Mouse (Mus musculus) lung, postnatal 0 days (tissue): Measurements from ENCODE around the gene Gpam. TPM values are rescaled to one million over a fixed set of nuclear protein-coding genes. Genes with fewer than 3 reads are reported as not detected.
"Not testable (repeated sequence)": the region's sequence is repeated elsewhere in the genome, so short reads cannot be mapped to it uniquely, and the experiment has no call there.

Experiments used
- ATAC-seq: fragments of 200-750 bp; cut with Nextera tagmentation; 2 replicates; pipeline ENCODE4 v1.8.0; 2017; ENCODE audit warnings: moderate library complexity
- DNase-seq: peaks from one replicate; pipeline ENCODE4 v3.0.0-alpha.2; 2016; ENCODE audit warnings: low spot score
- H3K27ac ChIP-seq: fragments of 300-500 bp; sonication (generic); 2 replicates; pipeline ENCODE4 v1.5.1; 2014; ENCODE audit warnings: antibody characterized with exemption, mild to moderate bottlenecking, low read length, mixed read lengths
- H3K27me3 ChIP-seq: fragments of 300-500 bp; sonication (generic); replicated peaks from 2 replicates; pipeline ENCODE4 v1.6.1; 2014; ENCODE audit warnings: low read length, mixed read lengths; ENCODE audit not compliant: insufficient read depth
- H3K36me3 ChIP-seq: fragments of 300-500 bp; sonication (generic); 2 replicates; pipeline ENCODE4 v1.6.1; 2014; ENCODE audit warnings: low read length, mixed read lengths; ENCODE audit not compliant: insufficient read depth
- H3K4me1 ChIP-seq: fragments of 300-500 bp; sonication (generic); 2 replicates; pipeline ENCODE4 v1.6.1; 2014; ENCODE audit warnings: antibody characterized with exemption, low read depth, low read length, mixed read lengths; ENCODE audit not compliant: insufficient read depth
- H3K4me2 ChIP-seq: fragments of 300-500 bp; sonication (generic); replicated peaks from 2 replicates; pipeline ENCODE4 v1.6.1; 2014; ENCODE audit warnings: low read depth, mild to moderate bottlenecking, low read length, moderate library complexity, mixed read lengths
- H3K4me3 ChIP-seq: fragments of 300-500 bp; sonication (generic); 2 replicates; pipeline ENCODE4 v1.5.1; 2014; ENCODE audit warnings: low read depth, low read length
- H3K9ac ChIP-seq: fragments of 300-500 bp; sonication (generic); replicated peaks from 2 replicates; pipeline ENCODE4 v1.6.1; 2014; ENCODE audit warnings: low read depth, mild to moderate bottlenecking
- H3K9me3 ChIP-seq: fragments of 300-500 bp; sonication (generic); 2 replicates; pipeline ENCODE4 v1.6.1; 2016; ENCODE audit warnings: low read length, mixed read lengths
- CTCF ChIP-seq: IDR thresholded peaks from 2 replicates; pipeline ENCODE4 v1.5.1; 2016; ENCODE audit warnings: antibody characterized with exemption, mild to moderate bottlenecking
- EP300 ChIP-seq: IDR thresholded peaks from 2 replicates; pipeline ENCODE4 v1.6.1; 2016; ENCODE audit warnings: antibody characterized with exemption, mild to moderate bottlenecking, control low read depth
- WGBS: fragments of 180-500 bp; shearing (Covaris S2); extraction: QIAGEN DNeasy Blood & Tissue Kit; methylation state at CpG from one replicate; pipeline ENCODE4 v1.1.7; 2014; 5-methylcytosine and 5-hydroxymethylcytosine counted together
- polyA plus RNA-seq: library from polyadenylated mRNA; unstranded; fragments of >200 nt; fragmentation: Nextera tagmentation; extraction: Ambion mirVana; gene quantifications from 2 replicates; pipeline ENCODE4 v1.2.1, GENCODE M21; 2015

Gene Gpam
- 41.4 and 51.8 TPM in 2 replicates for polyA plus RNA-seq

DNA sequence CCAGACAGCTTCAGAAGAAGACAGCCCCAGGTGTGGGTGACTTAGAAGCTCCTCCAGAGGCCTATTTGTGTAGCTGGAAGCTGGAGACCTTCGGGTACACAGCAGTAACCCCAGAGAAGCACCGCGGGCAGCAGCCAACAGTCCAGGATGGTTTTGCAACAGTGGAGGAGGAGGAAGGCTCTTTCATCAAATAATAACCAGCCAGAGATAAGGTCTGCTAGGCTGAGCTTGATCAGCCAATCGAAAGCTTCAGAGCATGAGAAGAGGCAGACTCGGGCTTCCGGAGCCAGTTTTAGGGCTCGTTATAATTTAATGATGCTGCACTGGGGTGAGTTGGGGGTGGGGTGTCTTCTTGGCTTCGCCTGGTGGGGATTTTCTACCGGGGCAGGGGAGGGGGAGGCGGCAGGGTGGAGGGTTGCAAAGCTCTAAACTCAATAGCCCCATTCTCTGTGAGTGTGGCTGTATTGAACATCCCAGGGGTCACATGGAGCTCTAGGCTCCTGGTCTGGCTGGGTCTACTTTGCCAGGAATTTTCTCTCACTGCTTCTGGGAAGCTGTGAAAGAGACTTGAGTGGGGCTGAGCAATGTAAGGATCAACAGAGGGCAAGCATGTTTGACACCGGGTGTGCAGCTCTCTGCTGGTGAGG, at the start of gene Gpam:
Gpam (minus strand) TSS at position 167 of the 647 bp plus-strand sequence.
- Histone ChIP-seq H3K4me2 (peak within 1 kb of the TSS; percentile 39), H3K27ac (no peak within 1 kb of the TSS), H3K27me3 (no peaks in the 10 kb centered on the region), H3K4me1 (peaks cover 10% of the 10 kb centered on the region; the same call in 1 of the 2 replicates), H3K9ac (no peak within 1 kb of the TSS), H3K4me3 (peak within 1 kb of the TSS; percentile 4; the same call in 1 of the 2 replicates), H3K9me3 (no peaks in the 10 kb centered on the region), H3K36me3 (no peaks in the 10 kb centered on the region)
- no peak for DNase-seq
- no peak for ATAC-seq
- TF ChIP-seq EP300: no peak
- no peak for TF ChIP-seq CTCF
- whole genome bisulfite sequencing: 46% methylated on average over 11 of the region's 11 CpGs

DNA sequence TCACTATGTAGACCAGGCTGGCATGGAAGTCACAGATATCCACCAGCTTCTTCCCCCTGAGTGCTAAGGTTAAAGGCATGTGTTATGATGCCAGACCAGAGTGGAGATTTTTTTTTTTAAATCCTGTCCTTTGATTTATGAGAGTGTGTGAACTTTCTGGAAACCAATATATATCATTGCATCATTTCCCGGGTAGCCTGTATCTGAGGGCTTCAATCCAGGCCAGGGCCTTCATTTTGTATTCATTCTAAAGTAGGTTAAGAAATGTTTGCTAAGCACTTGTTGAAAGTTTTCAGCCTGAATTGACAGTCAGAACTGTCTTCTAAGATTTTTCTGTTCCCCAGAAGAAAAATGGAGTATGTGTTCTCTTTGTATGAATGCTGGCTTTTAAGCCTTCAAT, 44.5 kb upstream of the Gpam start:
- TF ChIP-seq EP300: no peak
- TF ChIP-seq CTCF: no peak
- H3K36me3 ChIP-seq: no peaks in the 10 kb centered on the region
- no peak overlapping the region; the same call in 1 of the 2 replicates for H3K27ac ChIP-seq
- ATAC-seq: no peak
- H3K4me3 ChIP-seq: no peak overlapping the region
- H3K9me3 ChIP-seq: no peaks in the 10 kb centered on the region
- peaks cover 6% of the 10 kb centered on the region for H3K4me1 ChIP-seq
- WGBS: 30% methylated on average over 1 of the region's 1 CpGs
- DNase-seq: peak; percentile 54
- H3K9ac ChIP-seq: no peak overlapping the region
- no peak overlapping the region for H3K4me2 ChIP-seq
- no peaks in the 10 kb centered on the region for H3K27me3 ChIP-seq

DNA sequence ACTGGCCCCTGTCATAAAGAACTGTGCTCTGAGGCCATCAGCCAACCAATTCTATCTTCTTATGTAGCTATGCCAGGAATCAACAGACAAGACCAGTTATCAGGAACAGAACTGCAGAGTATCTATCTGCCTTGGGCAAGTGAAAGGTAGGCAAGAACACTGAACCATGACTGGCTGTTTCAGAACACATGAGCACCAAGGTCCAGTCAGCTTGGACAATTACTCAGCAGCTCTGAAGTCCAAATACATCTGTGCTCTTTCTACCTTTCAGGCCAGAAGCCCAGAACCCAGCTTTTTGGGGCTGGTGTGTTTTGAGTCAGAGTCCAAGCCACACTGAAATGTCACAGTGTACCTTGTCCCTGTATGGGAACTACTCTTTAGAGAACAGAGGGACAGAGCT, 43.4 kb upstream of the Gpam start:
- H3K36me3 ChIP-seq: no peaks in the 10 kb centered on the region
- no peaks in the 10 kb centered on the region for H3K9me3 ChIP-seq
- no peak overlapping the region for H3K27ac ChIP-seq
- ATAC-seq (no peak), DNase-seq (no peak)
- H3K27me3 ChIP-seq: no peaks in the 10 kb centered on the region
- no peak overlapping the region for H3K9ac ChIP-seq
- H3K4me2 ChIP-seq: no peak overlapping the region
- TF ChIP-seq EP300: no peak
- no peak for TF ChIP-seq CTCF
- H3K4me3 ChIP-seq: no peak overlapping the region
- H3K4me1 ChIP-seq: peaks cover 6% of the 10 kb centered on the region

DNA sequence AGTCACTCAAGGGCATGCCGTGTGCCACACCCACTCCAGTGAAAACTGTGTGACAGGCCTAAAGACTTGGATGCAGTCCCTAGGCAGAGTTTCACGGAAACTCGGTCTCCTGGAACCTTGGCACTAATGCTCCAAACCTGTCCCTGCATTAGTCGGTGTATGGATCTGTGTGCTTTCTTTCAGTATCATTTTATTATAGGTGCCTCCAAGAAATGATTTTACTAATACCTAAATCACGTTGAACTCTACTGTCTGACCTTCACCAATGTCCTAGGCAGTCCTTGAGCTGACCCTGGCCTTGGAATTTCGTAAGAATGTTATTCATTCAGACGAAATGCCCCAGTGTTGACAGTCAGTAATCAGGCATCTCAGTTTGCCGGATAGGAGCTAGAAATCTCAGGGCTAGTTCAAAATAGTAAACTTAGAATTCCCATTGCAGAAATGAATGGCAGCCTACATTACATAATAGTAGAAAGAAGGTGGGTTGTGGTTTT, 42.2 kb upstream of the Gpam start:
- not testable (repeated sequence) for H3K27ac ChIP-seq, ATAC-seq, DNase-seq, H3K9me3 ChIP-seq, H3K4me1 ChIP-seq, H3K36me3 ChIP-seq, H3K9ac ChIP-seq, H3K27me3 ChIP-seq, H3K4me2 ChIP-seq, H3K4me3 ChIP-seq
- WGBS: 80% methylated on average over 8 of the region's 8 CpGs

DNA sequence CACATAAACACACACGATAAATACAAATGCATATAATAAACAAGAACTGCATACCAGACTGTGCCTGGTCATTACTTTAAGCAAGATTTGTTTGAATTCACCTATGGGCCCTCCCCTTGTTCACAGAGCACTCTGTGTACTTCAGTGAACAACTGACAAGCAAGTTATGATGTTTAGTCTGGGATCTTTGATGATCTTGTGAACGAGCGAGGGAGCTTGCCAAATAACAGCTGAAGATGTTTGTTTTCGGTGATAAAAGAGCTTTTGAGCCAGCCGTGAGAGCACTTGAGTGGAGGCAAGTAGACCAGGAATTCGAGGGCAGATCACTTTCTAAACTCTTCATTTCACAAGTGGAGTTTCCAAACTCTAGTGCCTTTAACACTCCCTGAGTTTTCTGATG, 41.3 kb upstream of the Gpam start:
- H3K4me2 ChIP-seq: no peak overlapping the region
- ATAC-seq: peak; percentile 88

DNA sequence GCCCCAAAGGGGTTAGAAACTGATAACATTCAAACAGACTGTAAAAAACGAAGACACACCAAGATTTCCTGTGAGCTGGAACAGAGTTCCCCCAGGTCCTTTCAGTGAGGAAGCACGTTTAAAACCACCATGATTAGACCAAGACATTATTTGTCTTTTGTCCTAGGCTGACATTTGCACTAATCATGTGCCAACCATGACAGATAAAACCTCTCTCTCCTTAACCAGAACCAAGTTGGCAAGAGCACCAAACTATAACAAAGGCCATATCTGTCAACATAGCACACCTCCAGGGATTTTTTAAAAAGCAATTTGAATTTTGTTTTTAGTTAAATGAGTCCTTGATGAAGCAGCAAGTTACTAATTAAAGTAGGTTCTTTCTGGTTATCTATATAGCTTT, 40.7 kb upstream of the Gpam start:
- Histone ChIP-seq H3K4me1 (peaks cover 6% of the 10 kb centered on the region), H3K4me3 (no peak overlapping the region), H3K9me3 (no peaks in the 10 kb centered on the region), H3K27ac (no peak overlapping the region), H3K9ac (no peak overlapping the region), H3K36me3 (no peaks in the 10 kb centered on the region), H3K4me2 (no peak overlapping the region), H3K27me3 (no peaks in the 10 kb centered on the region)
- no peak for TF ChIP-seq EP300
- ATAC-seq (no peak), DNase-seq (no peak)
- WGBS: 35% methylated on average over 2 of the region's 2 CpGs

More for the DNA sequence above, 41.3 kb upstream of the Gpam start:
- H3K36me3 ChIP-seq: no peaks in the 10 kb centered on the region
- TF ChIP-seq EP300 (peak; percentile 99), CTCF (no peak)
- 14% methylated on average over 6 of the region's 6 CpGs for WGBS
- peak; percentile 93 for DNase-seq
- H3K27me3 ChIP-seq: no peaks in the 10 kb centered on the region
- no peak overlapping the region for H3K4me3 ChIP-seq
- peaks cover 6% of the 10 kb centered on the region for H3K4me1 ChIP-seq
- H3K9ac ChIP-seq: no peak overlapping the region
- no peaks in the 10 kb centered on the region for H3K9me3 ChIP-seq
- no peak overlapping the region for H3K27ac ChIP-seq

DNA sequence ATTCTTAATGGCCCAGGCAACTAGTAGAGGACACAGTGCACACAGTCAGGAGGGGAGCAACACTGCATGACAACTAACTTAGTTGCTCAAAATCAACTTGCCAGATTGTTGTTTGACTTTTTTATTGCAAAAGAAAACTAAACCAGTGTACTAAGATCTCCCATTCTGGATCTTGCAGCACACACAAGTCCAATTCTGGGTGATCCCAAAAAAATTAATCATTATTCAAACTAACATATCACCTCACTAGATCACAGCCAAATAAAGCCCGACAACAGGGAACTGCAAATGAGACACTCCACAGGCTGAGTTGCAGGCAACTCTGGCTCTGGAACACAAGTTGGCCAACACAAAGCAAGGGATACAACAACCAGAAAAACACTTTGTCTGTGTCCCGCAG, 39.7 kb upstream of the Gpam start:
- Histone ChIP-seq H3K4me2 (no peak overlapping the region), H3K4me1 (peaks cover 6% of the 10 kb centered on the region), H3K9ac (no peak overlapping the region), H3K9me3 (no peaks in the 10 kb centered on the region), H3K27me3 (no peaks in the 10 kb centered on the region), H3K27ac (no peak overlapping the region), H3K36me3 (no peaks in the 10 kb centered on the region), H3K4me3 (no peak overlapping the region)
- TF ChIP-seq EP300: no peak
- no peak for TF ChIP-seq CTCF
- ATAC-seq: no peak
- 64% methylated on average over 2 of the region's 2 CpGs for WGBS
- no peak for DNase-seq
